21 mouse cellular contexts compared by ENCODE assay signal in the genomic region with DNA sequence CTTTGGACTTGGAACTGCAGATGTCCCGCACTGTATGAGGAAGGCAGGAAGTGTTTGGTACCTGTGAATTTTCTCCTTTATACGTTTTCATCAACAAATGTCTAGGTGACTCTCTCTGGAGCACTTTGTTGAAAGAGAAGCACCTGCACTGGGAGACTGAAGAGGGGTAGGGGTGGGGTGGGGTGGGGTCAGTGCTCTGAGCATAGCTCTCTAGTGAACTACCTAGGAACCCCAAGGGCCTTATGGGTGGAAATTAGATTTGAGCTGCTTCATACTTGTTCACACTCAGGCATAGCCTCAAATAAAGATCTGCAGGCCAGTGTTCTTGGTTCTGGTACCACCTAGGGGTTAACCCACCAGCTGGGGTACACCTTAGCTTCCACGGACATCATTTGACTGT. TPM values are rescaled to one million over a fixed set of nuclear protein-coding genes. Genes with fewer than 3 reads are reported as not detected.
"Had no signal": no experiment of that assay in that cellular context is flagged by ENCODE, and none has a peak within 500 bp of the region (broad histone marks: within the 10 kb centered on the region; RNA-seq: fewer than 3 reads in every experiment).

A gene (minus strand): TSS at position 101 of the 400 bp plus-strand sequence.

- H3K4me3 ChIP-seq: limb, embryonic 15.5 days; liver, embryonic 13.5 days; midbrain, embryonic 12.5 days; neural tube, embryonic 13.5 days had no signal

- DNase-seq: kidney, adult 18-20 months; liver, embryonic 13.5 days; lung, adult 18-20 months; lung, postnatal 10 days; retina, postnatal 1 day; right cerebral cortex, postnatal 4 days; spleen, adult 18-20 months had no signal

- H3K27ac ChIP-seq: limb, embryonic 15.5 days; liver, embryonic 13.5 days; midbrain, embryonic 12.5 days; neural tube, embryonic 13.5 days had no signal

- H3K4me1 ChIP-seq: limb, embryonic 15.5 days; liver, embryonic 13.5 days; midbrain, embryonic 12.5 days; neural tube, embryonic 13.5 days had no signal

- H3K9me3 ChIP-seq: limb, embryonic 15.5 days; liver, embryonic 13.5 days; midbrain, embryonic 12.5 days; neural tube, embryonic 13.5 days had no signal

- H3K27me3 ChIP-seq: limb, embryonic 15.5 days; liver, embryonic 13.5 days; midbrain, embryonic 12.5 days; neural tube, embryonic 13.5 days had no signal

- H3K9ac ChIP-seq: limb, embryonic 15.5 days; liver, embryonic 13.5 days; midbrain, embryonic 12.5 days; neural tube, embryonic 13.5 days had no signal

- H3K36me3 ChIP-seq: limb, embryonic 15.5 days; liver, embryonic 13.5 days; midbrain, embryonic 12.5 days; neural tube, embryonic 13.5 days had no signal

- H3K4me2 ChIP-seq: limb, embryonic 15.5 days; liver, embryonic 13.5 days; midbrain, embryonic 12.5 days; neural tube, embryonic 13.5 days had no signal

- ATAC-seq: inflammation-experienced regulatory T-cells, adult 6 months; midbrain, embryonic 16.5 days had no signal

RNA-seq across cellular contexts. Expression of the gene that starts here (rescaled TPM):
- total RNA-seq: layer of hippocampus, adult 8-10 months; layer of hippocampus, postnatal 25 days; left cerebral cortex, adult 8-10 months; left cerebral cortex, postnatal 25 days; megakaryocyte-erythroid progenitor cell, adult 5-6 weeks had no signal
- polyA plus RNA-seq: inflammation-experienced regulatory T-cells, adult 6 months; kidney, embryonic 14.5 days; limb, embryonic 11.5 days; limb, embryonic 15.5 days; liver, embryonic 13.5 days; midbrain, embryonic 12.5 days; midbrain, embryonic 16.5 days; neural tube, embryonic 13.5 days; stomach, embryonic 14.5 days; urinary bladder, adult 2 months had no signal
